Mouse (Mus musculus) gastrocnemius, postnatal 25 days (tissue): ENCODE results near the gene Tsc1. TPM values are rescaled to one million over a fixed set of nuclear protein-coding genes. Genes with fewer than 3 reads are reported as not detected.
A peak's percentile ranks its signal among the peaks of the same experiment; 100 is the strongest.

Experiments
- DNase-seq: peaks from one replicate; pipeline ENCODE4 v3.0.0; 2022
- long read RNA-seq, 2 experiments: library from polyadenylated mRNA; stranded (forward); transcript quantifications; one replicate each; pipeline ENCODE4 v2.0.0; 2021
- total RNA-seq, 2 experiments: library from RNA; stranded (reverse); gene quantifications; 1 replicate in 1 of 2; 2 replicates in 1 of 2; pipeline ENCODE4 v1.2.3; 2021

Gene Tsc1
- total RNA-seq: 10 to 100 TPM; 26.9 to 32.5 TPM
- long read RNA-seq, experiment 1, partial matches to known transcripts: 0 of 809 reads
- long read RNA-seq, experiment 1, other reads (novel, unspliced or antisense): 809 of 809 reads
- long read RNA-seq, experiment 2, partial matches to known transcripts: 0 of 453 reads
- long read RNA-seq, experiment 2, other reads (novel, unspliced or antisense): 453 of 453 reads

DNA sequence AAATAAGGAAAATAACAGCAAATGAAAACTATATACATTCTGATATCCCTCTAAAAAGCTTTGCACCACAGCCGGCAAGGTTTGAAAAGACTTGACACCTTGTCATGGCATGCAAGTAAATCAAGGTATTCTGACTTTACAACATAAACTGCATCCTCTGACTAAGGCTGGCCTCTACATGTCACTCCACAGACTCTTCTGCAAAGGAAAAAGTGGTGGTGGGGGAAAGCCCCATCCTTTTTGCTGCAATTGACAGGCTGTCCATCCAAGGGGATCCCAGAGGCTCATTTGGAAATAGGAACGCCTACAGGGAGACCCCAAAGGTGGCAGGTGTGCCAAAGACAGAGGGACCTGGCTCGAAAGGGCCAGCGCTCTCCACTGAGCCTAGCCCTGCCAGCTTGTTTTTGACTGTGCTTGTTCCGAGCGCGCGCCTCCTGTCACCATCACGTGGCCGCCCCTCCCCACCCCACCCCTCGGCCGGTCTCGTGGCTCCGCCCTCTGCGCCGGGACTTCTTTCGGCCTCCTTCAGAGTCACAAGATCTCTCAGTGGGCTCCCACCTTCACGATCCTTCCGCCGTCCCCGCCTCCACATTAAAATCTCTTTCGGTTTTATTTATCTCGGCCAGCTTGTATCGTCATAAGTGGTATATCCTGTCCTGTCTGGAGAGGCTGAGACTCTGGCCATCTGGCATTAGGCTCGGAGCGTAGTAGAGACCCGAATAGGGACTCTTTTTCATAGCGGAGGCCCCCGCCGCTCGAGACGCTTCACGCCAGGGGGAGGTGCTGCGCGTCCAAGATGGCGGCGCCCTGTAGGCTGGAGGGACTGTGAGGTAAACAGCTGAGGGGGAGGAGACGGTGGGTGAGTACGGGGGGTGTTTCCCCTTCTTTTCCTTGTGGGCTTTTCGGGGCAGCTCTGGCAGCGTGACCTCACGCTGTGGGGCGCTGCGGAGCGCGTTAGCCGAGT lies at the start of gene Tsc1:
Gene Tsc1, plus strand, starts transcription at position 768 of the 964 bp plus-strand sequence.
- peak; percentile 96 for DNase-seq

DNA sequence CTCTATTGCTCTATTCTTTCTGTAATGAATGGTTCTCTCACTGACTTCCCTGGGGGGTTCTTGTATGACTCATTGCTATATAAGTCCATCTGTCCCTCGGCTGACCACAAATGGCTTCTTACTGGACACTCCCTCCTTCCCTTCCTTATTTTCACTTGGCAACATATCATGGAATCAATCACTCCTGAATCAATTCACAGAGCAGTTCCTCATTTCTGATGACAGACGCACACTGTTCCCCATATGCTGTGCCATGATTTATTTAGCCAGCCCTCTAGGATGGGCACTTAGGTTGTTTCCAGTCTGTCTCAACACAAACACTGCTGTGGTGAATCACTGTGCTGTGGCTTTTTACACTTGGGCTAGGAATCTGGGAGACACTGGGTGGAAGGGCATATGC lies 49.5 kb upstream of the Tsc1 start:
- no peak for DNase-seq

DNA sequence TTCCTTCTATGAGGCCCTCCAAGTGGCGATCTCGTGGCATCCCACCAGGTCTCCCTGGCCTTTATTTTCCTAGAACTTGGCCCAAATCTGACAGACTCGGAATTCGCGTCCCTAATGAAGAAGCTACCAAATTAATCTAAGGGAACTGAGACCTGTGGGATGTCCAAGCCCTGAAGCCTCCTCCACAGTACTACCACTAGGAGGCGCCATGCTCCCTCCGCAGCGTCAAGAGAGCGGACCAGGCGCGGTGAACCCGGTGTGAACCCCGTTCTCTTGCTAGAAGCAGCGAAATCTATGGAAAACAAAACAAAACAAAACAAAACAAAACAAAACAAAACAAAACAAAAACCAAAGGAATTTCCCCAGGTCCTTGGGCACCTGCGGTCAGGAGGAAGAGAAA lies 48.2 kb upstream of the Tsc1 start:
- DNase-seq: peak; percentile 28

DNA sequence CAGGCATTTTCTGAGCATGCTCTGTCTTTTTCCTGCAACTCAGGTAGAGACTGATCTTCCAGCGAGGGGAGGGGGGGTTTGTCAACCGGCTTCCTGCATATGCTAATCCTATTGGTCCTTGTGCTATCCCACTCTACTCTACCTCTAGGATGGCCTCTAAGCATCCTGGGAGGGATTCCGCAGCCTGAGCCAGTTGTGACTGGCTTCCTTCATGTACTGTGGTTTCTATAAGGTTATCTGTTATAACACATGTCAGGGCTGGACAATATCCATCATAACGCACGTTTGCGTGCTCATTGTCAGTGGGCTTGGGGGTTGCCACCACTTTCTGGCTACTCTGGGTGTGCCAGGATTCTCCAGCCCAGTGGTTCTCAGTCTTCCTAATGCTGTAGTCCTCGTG lies 45.0 kb upstream of the Tsc1 start:
- DNase-seq: no peak

DNA sequence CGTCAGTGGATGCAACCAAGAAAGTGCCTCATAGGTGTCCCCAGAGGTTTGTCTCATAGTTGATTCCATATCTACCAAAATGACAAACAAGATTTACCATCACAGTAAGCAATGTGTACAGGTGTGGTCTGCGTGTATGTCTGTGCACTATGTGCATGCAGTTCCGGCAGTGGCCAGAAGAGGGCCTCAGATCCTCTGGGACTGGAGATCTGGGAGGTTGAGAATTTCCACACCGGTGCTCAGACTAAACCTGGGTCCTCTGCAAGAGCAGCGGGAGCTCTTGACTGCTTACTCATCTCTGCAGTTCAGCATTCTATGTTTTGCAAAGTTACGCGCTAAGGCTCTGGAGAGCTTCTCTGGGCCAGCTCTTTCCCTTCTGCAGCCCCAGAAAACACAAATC lies 44.0 kb upstream of the Tsc1 start:
- no peak for DNase-seq

DNA sequence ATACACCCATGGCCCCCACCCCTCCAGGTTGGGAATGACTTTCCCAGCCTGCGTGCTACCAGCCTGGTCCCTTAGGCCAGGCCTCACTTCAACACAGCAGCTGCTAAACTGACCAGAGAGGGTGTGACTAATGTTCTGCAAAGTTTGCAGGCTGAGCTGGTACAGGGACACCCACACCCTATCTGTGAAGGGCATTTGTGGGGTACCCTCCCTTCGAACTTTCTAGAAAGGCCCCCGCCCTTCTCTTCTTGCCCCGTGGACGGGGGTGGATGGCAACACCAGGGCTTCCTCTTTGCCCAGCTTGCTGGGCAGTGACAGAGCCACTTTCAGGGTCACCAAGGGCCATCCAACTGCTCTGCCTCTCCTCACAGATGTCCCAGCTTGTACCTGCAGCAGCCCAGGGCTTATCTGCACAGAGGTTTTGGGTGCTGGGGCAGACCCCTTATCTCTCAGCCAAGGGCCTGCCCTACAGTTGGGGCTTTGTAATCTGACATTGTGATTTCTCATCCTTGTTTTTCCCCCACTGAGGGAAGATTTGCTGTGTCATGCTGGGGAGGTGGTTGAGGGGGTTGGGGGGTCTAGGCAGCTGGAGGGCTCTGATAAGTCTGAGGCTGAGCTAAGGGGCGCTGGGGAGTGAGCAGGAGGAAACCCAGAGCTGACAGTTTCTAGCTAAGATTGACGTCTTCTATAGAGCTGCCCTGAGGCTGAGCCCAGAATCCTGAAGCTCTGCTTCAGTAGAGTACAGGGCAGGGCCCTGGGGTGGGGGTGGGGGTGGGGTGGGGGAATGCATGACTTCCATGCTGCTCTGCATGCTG lies 43.1 kb upstream of the Tsc1 start:
- DNase-seq: no peak

DNA sequence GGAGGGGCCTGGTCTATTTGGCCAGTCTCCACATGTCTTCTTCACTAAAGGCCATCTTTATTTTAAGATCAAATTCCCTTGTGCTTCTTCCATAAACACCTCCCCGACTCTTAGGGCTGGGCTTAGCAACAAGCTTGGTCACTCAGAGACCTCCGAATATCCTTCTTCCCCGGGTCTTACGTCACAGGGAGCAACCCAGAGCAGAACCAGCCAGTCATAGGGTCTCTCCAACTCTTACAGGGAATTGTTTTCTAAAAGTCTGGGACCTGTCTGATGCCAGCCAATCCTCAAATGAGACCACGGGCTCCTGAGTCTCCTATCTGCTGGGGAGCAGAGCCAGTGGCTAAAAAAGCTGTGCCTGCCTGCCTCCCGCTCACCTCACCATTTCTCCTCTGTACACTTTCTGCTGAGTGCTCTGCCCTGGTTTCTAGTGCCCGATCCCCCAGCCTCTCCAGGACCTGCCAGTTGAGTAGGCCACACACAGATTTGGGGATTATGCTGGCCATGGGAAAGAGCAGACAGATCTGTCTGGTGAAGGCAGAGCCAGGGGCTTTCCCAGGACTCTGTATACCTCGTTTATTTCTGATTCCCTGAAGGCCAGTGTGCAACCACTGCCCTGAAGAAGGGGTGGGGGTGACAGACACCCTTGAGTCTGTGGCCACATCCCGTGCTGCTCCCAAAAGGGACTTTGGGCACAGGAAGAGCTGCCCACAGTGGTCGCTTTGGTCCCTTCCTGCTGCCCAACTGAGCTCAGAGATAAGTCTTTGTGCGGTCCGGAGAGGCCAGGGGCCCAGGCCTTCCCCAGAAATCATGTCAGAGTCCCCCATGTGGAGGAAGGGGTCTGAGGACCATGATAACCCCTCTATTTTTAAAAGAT lies 42.1 kb upstream of the Tsc1 start:
- DNase-seq: no peak

DNA sequence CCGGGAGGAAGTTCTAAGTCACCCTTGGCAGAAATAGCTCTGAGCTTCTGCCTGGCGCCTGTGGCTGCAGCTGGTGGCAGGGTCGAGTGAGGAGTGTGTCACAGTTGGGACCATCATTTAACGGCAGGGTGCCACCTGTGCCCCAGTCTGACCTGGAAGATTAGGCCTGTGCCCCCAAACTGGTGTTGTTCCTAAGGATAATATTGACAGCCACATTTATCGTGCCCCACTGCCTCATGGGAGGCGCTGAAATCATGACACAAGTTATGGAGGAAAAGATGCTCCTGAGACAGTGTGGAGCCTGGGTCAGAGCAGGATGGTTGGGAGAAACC lies 41.5 kb upstream of the Tsc1 start:
- DNase-seq: no peak

DNA sequence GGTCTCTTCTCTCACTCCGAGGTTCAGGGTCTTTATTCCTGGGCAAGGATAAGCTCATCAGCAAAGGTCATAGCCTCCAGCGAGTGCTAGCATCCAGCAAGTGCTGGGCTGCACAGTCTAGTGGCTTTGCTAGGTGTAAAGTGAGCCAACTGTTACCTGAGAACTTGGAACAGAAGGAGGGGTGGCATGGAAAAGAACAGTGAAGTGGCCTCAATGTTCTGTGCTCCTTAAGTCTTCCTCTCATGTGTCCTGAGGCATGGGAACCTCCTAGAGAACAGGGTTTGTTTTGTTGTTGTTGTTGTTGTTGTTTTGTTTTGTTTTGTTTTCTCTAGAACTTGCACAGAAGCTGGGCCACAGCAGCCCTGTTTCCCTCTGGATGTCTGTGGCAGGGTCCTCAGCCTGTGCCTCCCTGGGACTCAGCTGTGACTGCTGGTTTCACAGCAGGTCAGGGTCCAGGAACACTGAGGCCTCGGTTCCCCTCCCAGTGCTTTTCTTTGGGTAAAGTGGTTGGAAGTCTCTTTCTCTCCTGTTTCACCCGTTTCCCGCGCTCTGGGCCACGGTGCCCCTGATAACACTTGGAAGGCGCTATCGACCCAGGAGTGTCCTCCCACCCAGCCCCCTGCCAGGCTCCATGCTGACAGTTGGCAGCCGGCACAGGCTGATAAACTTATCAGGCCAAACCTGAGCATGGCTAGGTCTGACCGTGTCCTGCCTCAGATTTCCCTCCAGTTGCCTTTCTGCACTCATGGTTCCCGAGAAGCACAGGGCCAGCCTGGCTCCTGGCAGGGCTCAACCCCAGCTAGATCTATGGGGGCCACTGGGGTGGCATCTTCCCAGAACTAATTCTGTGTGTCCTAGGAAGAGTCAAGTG lies 39.1 kb upstream of the Tsc1 start:
- no peak for DNase-seq

DNA sequence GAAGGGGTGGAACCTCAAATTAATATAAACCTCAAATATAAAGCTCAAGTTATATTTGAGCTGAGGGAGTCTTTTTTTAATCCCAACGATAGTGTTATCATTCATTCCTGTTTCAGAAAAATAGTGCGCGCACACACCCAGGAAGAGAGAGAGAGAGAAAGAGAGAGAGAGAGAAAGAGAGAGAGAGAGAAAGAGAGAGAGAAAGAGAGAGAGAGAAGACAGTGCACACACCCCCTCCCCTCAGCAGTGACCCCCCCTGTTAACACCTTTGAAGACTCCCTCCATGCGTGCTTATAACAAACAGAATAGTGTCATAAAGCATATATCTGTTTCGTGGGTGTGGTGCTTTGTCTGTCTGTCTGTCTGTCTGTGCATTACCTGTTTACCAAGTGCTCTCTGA lies 37.5 kb upstream of the Tsc1 start:
- DNase-seq: no peak

DNA sequence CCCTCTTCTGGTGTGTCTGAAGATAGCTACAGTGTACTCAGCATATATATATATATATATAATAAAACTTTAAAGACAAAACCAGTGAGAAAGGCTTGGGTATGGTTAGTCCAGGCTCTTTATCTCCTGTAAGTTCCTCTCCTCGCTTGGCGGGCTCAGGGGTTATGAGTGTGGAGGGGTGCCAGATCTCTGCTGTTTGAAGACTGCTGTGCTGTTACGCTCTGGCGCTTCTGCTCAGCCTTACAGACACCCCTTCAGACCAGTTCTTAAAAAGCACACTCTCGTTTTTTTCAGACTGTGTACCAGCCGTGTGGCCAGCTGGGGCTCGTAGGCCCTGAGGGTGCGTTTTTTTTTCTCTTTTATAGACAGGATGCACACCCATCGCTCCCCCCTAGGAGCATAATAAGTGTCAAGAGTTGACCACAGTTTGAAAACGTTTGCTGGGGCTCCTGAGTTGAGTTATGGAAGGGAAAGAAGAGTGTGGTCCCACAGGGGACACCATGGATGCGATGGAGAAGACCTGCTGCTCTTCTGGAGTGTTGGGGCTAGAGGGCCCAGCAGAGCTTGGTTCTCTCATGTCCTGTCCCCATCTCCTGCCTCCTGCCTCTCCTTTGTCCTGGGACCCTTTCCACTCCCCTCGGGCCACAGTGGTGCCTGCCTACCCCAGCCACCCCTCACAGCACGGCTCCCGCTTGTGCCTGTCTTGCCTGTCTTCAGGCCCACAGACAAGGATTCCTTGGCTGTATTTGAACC lies 35.1 kb upstream of the Tsc1 start:
- DNase-seq: no peak

DNA sequence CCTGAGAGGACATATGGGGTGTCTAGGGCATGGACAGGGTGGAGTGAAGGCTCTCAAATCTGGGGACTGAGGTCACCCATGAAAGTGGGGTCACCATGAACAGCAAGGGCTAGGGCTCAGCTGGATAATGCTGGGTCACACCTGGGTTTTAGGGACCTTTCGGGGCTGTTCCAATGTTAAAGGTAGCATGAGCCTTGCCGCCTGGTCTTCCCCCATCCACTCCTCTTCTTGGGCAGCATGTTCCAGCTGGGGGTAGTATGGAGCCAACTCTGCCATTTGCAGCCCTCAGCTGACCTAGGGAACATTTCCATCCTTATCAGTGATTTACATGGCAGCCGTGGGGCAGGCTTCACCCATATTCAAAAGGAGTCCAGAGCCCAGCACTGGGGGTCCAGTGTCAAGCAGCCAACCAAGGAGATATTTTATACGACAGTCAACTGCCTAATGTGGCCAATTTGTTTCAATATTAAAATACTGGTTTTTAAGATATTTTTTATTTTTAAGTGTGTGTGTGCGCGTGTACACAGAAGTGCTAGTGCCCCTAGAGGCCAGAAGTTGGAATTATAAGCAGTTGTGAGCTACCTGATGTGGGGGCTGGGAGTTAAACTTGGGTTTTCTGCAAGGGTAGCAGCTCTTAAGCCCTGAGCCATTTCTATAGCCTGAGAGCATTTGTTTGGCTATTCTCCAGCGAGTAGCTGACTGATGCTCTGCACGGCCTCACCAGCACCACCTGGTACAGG lies 34.3 kb upstream of the Tsc1 start:
- DNase-seq: no peak

DNA sequence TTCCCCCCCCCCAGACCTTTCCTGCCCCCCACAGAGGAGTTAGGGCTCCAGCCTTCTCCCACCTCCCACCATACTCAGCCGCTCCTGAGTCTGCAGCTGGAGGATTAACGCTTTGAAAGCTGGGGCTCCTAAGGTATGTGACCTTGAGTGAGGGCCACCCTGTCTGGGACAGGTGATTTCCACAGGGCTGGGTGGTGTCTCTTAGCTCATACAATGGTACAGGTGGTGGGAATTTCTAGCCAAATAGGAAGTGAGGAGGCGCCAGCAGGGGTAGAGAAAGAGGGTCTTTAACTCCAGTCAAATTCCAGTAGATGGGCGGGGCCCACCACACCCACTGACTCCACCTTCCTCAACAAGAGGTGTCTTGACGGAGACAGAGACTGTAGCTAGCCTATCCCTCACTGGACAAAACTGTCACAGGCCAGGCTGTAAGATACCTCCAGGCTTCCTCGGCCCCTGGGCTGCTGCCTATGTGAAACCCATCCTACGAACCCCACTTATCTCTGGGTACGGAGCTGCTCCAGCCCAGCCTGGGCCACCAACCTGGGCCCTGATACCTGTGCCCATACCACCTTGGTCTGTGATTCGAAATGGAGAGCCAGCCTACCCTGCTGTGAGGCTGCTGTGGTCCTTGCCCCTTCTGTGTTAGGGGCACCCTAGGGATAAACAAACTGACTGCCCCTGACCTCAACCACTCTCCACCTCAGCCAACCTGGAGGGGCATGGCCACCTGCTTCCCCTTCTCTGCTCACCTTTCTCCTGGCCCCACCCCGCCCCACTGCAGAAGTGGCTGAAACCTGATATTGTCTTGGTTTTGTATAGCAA lies 33.5 kb upstream of the Tsc1 start:
- no peak for DNase-seq

DNA sequence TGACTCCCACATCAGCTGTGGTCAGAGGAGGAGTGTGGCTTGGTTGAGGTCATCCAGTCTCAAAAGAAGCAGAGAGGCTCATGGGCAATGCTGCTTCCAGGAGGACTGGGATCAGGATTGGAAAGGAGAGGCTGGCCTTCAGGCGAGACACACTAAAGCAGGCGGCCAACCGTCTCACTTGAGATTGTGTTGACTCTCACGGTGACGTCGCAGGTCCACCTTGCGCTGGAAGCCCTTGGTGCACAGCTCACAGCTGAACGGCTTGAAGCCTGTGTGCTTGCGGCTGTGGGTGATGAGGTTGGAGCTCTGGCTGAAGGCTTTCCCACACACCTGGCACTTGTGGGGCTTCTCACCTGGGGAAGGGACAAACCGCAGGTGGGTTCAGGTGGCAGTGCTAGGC lies 31.2 kb upstream of the Tsc1 start:
- DNase-seq: no peak

DNA sequence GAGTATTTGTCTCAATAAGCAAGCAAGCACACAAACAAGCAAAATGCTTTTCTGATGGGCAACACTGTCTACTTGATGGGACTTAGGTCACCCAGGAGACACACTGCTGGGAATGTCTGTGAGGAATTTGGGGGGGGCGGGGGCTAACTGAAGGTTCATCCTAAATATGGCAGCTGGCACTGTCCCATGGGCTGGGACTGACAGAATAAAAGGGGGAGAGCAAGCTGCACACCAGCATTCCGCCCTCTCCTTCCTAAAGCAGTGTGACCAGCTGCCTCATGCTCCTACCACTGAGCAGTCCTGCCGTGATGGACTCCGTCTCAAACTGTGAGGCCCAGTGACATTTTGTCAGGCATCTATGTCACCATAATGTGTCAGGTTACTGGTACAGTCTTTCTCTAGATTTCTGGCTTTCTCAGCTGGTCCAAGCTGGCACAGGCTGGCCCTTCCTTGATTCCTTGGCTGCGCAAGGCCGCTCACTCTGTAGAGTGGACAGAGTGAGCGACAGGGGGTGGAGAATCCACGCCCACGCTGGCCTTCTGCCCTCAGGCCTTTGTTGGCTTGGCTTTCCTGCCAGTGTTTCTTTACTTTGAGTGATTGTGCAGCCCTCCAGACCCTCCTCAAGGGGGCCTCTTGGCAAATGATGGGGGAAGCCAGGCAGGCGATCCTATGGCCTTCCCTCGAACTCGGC lies 30.2 kb upstream of the Tsc1 start:
- DNase-seq: no peak

DNA sequence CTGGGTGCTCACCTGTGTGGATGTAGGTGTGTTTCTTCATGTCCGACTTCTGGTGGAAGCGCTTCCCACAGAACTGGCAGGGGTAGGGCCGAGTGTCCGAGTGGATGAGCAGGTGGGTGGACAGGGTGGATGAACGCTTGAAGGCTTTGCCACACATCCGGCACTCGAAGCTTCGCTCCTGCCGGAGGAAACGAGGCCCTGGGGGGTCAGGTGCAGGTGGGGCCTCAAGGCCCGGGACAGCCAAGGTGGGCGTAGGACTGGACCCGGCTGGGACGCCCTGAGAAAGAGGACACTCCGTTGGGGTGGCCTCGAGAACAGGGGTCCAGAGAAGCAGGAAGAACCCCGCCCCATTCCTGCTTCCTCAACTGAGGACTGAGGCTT lies 29.6 kb upstream of the Tsc1 start:
- no peak for DNase-seq

DNA sequence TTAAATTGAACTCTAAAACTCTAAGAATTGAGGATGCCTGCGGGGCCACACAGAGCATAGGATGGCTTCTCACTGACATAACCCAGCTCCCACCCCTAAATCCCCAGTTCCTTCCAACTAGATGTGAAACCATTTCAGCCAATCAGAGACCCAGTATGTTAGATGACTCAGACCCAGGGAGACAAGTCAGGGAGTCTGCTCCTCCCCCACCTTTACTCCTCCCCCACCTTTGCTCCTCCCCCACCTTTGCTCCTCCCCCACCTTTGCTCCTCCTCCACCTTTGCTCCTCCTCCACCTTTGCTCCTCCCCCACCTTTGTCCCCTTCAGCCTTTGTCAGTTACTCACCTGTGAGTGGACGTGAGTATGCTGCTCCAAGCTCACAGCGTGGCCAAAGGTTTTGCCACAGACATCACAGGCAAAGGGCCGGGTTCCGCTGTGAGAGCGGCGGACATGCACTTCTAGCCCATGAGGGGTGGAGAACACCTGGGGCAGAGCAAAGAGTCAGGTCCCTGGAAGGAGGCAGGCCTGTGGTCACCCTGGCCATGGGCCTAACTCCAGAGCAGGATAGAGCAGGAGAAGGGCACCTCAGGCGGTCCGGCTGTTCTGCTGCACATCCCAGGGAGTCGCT lies 28.5 kb upstream of the Tsc1 start:
- no peak for DNase-seq

DNA sequence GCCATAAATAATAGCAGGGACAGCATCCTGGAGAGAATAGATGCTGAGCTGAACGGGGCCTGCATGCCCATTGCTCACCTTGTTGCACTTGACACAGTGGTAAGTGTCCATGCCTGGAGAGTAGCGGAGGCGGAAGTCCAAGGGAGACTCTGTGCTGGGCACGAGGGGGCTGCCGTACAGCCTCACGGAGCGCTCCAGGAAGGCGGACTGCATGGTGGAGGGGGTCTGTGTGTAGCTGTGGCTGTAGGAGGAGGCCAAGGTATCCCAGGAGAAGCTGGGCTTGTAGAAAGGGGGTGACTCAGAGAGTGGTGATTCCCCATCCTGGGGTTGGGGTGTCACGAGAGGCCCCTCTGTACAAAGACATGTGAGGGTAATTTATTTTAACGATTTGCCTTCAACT lies 27.4 kb upstream of the Tsc1 start:
- DNase-seq: no peak
